Mouse (Mus musculus) myocyte (in vitro differentiated cells): ENCODE measurements at regions not wholly inside any gene's neighbourhood (a gene's known extent, or its start where the extent isn't known, plus 50 kb on each side); places are given as distances from the start of the nearest gene placed in this dataset.

Experiments
- H3K27me3 ChIP-seq: one replicate; pipeline ENCODE4 v1.6.1; 2011; ENCODE audit not compliant: control insufficient read depth, insufficient read depth, insufficient read length
- H3K36me3 ChIP-seq: one replicate; pipeline ENCODE4 v1.6.1; 2011; ENCODE audit not compliant: control insufficient read depth, insufficient read depth
- H3K4me2 ChIP-seq: one replicate; pipeline ENCODE4 v1.6.1; 2011; ENCODE audit warnings: low read depth, control low read depth
- H3K4me3 ChIP-seq: one replicate; pipeline ENCODE4 v1.5.1; 2011; ENCODE audit warnings: mild to moderate bottlenecking, control low read depth, moderate library complexity
- H3K79me2 ChIP-seq: one replicate; pipeline ENCODE4 v1.6.1; 2011; ENCODE audit not compliant: control insufficient read depth, insufficient read depth
- H3ac ChIP-seq: one replicate; pipeline ENCODE4 v1.6.1; 2011; ENCODE audit not compliant: control insufficient read depth, insufficient read length
- CEBPB ChIP-seq: IDR thresholded peaks from 2 replicates; pipeline ENCODE4 v1.6.1; 2011; ENCODE audit warnings: mild to moderate bottlenecking, moderate library complexity; ENCODE audit not compliant: poor library complexity, insufficient read depth, severe bottlenecking
- E2F4 ChIP-seq: IDR thresholded peaks from one replicate; pipeline ENCODE4 v1.6.1; 2011; ENCODE audit warnings: mild to moderate bottlenecking, control low read depth, moderate library complexity; ENCODE audit not compliant: insufficient read depth
- MAX ChIP-seq: IDR thresholded peaks from one replicate; pipeline ENCODE4 v1.6.1; 2011; ENCODE audit warnings: low read depth, mild to moderate bottlenecking, control low read depth
- MYOD1 ChIP-seq, 3 experiments: IDR thresholded peaks; one replicate each; pipeline ENCODE4 v1.6.1; 2011; ENCODE audit warnings: control low read depth in 2 of 3, low read depth in 2 of 3, mild to moderate bottlenecking in 2 of 3, moderate library complexity in 1 of 3; ENCODE audit not compliant: insufficient read length in 2 of 3, control insufficient read depth in 1 of 3
- MYOG ChIP-seq, 3 experiments: IDR thresholded peaks; one replicate each; pipeline ENCODE4 v1.6.1; 2011; ENCODE audit warnings: control low read depth in 2 of 3, low read depth in 2 of 3, mild to moderate bottlenecking in 2 of 3; ENCODE audit not compliant: insufficient read length in 2 of 3, control insufficient read depth in 1 of 3, insufficient read depth in 1 of 3
- POLR2A ChIP-seq: IDR thresholded peaks from one replicate; pipeline ENCODE4 v1.6.1; 2011; ENCODE audit warnings: low read depth, mild to moderate bottlenecking, control low read depth, moderate library complexity; ENCODE audit not compliant: insufficient read length
- POLR2AphosphoS2 ChIP-seq: IDR thresholded peaks from one replicate; pipeline ENCODE4 v1.6.1; 2011; ENCODE audit warnings: low read depth, control low read depth; ENCODE audit not compliant: insufficient read length
- REST ChIP-seq: IDR thresholded peaks from one replicate; pipeline ENCODE4 v1.6.1; 2011; ENCODE audit warnings: mild to moderate bottlenecking, control low read depth, moderate library complexity; ENCODE audit not compliant: insufficient read depth, insufficient read length
- SRF ChIP-seq: IDR thresholded peaks from one replicate; pipeline ENCODE4 v1.6.1; 2011; ENCODE audit warnings: low read depth; ENCODE audit not compliant: control insufficient read depth, insufficient read length
- TCF12 ChIP-seq: IDR thresholded peaks from one replicate; pipeline ENCODE4 v1.6.1; 2011; ENCODE audit warnings: mild to moderate bottlenecking, control low read depth; ENCODE audit not compliant: poor library complexity, insufficient read depth, severe bottlenecking
- TCF3 ChIP-seq: IDR thresholded peaks from one replicate; pipeline ENCODE4 v1.6.1; 2011; ENCODE audit warnings: low read depth, control low read depth; ENCODE audit not compliant: insufficient read length
- USF1 ChIP-seq: IDR thresholded peaks from one replicate; pipeline ENCODE4 v1.6.1; 2011; ENCODE audit warnings: low read depth, mild to moderate bottlenecking, control low read depth, moderate library complexity

DNA sequence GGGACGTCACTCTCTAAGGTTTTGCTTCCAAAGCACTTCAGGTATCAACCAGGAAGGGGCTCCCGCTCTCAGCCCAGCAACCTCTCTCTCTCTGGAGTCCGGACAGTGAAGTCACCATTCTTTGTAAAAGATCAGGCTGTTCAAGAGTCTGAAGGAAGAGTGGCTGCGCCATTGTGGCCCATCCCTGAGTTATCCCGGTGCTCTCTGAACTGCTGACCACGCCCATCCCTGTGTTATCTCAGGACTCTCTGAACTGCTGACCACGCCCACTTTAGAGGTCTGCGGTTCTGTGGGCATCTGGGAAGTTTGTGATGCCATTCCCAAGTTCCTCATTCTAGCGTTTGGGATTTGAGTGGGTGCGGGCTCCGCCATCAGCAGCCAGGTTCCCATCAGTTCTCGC is 239.1 kb upstream of the Nfe2l3 start:
- Histone ChIP-seq H3K4me2 (no peak overlapping the region), H3K36me3 (no peaks in the 10 kb centered on the region), H3ac (no peak overlapping the region), H3K27me3 (peaks cover 43% of the 10 kb centered on the region), H3K79me2 (no peaks in the 10 kb centered on the region), H3K4me3 (no peak overlapping the region)
- TF ChIP-seq MAX (no peak), REST (no peak), E2F4 (no peak), MYOG (IDR thresholded peaks at IDR 0.05; ENCODE audit: control insufficient read depth in 1 of 3, insufficient read depth in 1 of 3, insufficient read length in 2 of 3, low read depth in 2 of 3) (no peak), SRF (no peak), POLR2A (no peak), CEBPB (no peak), TCF12 (no peak), POLR2AphosphoS2 (no peak), TCF3 (no peak), USF1 (no peak), MYOD1 (IDR thresholded peaks at IDR 0.05; ENCODE audit: control insufficient read depth in 1 of 3, insufficient read length in 2 of 3, low read depth in 2 of 3) (no peak)

DNA sequence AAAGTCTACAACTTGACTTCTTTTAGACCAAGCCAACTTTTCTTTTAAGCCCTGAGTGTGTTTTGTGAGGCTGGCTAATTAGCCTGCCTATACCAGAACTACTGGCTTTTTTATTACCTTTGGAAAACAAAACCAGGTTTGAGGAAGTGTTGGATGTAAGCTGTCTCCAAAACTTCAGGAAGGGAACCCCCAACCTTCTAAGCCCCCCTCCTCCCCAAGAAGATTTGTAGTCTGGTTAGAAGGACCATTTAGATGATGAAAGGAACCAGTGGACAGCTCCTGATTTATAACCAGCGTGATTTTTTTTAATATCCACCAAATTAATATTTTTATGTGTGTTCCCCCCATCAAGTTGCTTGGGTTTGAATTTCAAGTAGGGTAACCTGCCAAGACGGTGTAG is 236.1 kb upstream of the Nfe2l3 start:
- Histone ChIP-seq H3K36me3 (no peaks in the 10 kb centered on the region), H3K79me2 (no peaks in the 10 kb centered on the region), H3K4me2 (no peak overlapping the region), H3ac (no peak overlapping the region), H3K27me3 (peaks cover 33% of the 10 kb centered on the region), H3K4me3 (no peak overlapping the region)
- TF ChIP-seq CEBPB = no peak
- TF ChIP-seq SRF = no peak
- no peak for TF ChIP-seq TCF12

- Histone ChIP-seq H3K36me3 (no peaks in the 10 kb centered on the region), H3K4me2 (no peak overlapping the region), H3K27me3 (peaks cover 26% of the 10 kb centered on the region), H3ac (no peak overlapping the region), H3K4me3 (no peak overlapping the region), H3K79me2 (no peaks in the 10 kb centered on the region)
- TF ChIP-seq CEBPB = no peak
- no peak for TF ChIP-seq E2F4
- TF ChIP-seq TCF12 = no peak
- no peak for TF ChIP-seq MYOD1 (IDR thresholded peaks at IDR 0.05; ENCODE audit: control insufficient read depth in 1 of 3, insufficient read length in 2 of 3, low read depth in 2 of 3)
- TF ChIP-seq TCF3 = no peak
- no peak for TF ChIP-seq REST
- TF ChIP-seq MYOG (IDR thresholded peaks at IDR 0.05; ENCODE audit: control insufficient read depth in 1 of 3, insufficient read depth in 1 of 3, insufficient read length in 2 of 3, low read depth in 2 of 3) = no peak
Measured at GRCm38 (mm10) chr6:51197000-51197774, 235.3 kb upstream of the Nfe2l3 start.

GRCm38 (mm10) chr6:51200207-51200606 is 232.3 kb upstream of the Nfe2l3 start:
- no peak for TF ChIP-seq MAX
- TF ChIP-seq MYOG (IDR thresholded peaks at IDR 0.05; ENCODE audit: control insufficient read depth in 1 of 3, insufficient read depth in 1 of 3, insufficient read length in 2 of 3, low read depth in 2 of 3) = no peak
- H3ac ChIP-seq = no peak overlapping the region
- peaks cover 31% of the 10 kb centered on the region for H3K27me3 ChIP-seq
- no peaks in the 10 kb centered on the region for H3K36me3 ChIP-seq
- H3K4me3 ChIP-seq = no peak overlapping the region
- H3K4me2 ChIP-seq = no peak overlapping the region
- no peaks in the 10 kb centered on the region for H3K79me2 ChIP-seq

GRCm38 (mm10) chr6:51200837-51201236 is 231.6 kb upstream of the Nfe2l3 start:
- no peak overlapping the region for H3K4me2 ChIP-seq
- H3K4me3 ChIP-seq = no peak overlapping the region
- H3K27me3 ChIP-seq = peaks cover 38% of the 10 kb centered on the region
- no peak overlapping the region for H3ac ChIP-seq
- no peaks in the 10 kb centered on the region for H3K79me2 ChIP-seq
- H3K36me3 ChIP-seq = no peaks in the 10 kb centered on the region
- TF ChIP-seq TCF3 (no peak), TCF12 (no peak), MYOG (IDR thresholded peaks at IDR 0.05; ENCODE audit: control insufficient read depth in 1 of 3, insufficient read depth in 1 of 3, insufficient read length in 2 of 3, low read depth in 2 of 3) (no peak), USF1 (no peak), POLR2A (no peak), POLR2AphosphoS2 (no peak), MAX (no peak), E2F4 (no peak), REST (no peak), MYOD1 (IDR thresholded peaks at IDR 0.05; ENCODE audit: control insufficient read depth in 1 of 3, insufficient read length in 2 of 3, low read depth in 2 of 3) (no peak), CEBPB (no peak), SRF (no peak)
